Mouse (Mus musculus) neural tube, embryonic 11.5 days (tissue): Measurements from ENCODE around the gene Psapl1. TPM values are rescaled to one million over a fixed set of nuclear protein-coding genes. Genes with fewer than 3 reads are reported as not detected.
A peak's percentile ranks its signal among the peaks of the same experiment; 100 is the strongest.

Experiments
- ATAC-seq: fragments of 200-750 bp; cut with Nextera tagmentation; 2 replicates; pipeline ENCODE4 v1.8.0; 2017; ENCODE audit warnings: moderate number of reproducible peaks, mild to moderate bottlenecking, moderate TSS enrichment, moderate library complexity; ENCODE audit not compliant: insufficient read depth, low FRiP score, low TSS enrichment
- DNase-seq: peaks from one replicate; pipeline ENCODE4 v3.0.0-alpha.2; 2015; ENCODE audit warnings: low spot score
- H3K27ac ChIP-seq: fragments of 300-500 bp; sonication (generic); 2 replicates; pipeline ENCODE4 v1.5.1; 2014; ENCODE audit warnings: low read depth, mild to moderate bottlenecking, low read length
- H3K27me3 ChIP-seq: fragments of 300-500 bp; sonication (generic); 2 replicates; pipeline ENCODE4 v1.6.1; 2014; ENCODE audit warnings: mild to moderate bottlenecking, low read length, mixed read lengths; ENCODE audit not compliant: control insufficient read depth, insufficient read depth
- H3K36me3 ChIP-seq: fragments of 300-500 bp; sonication (generic); 2 replicates; pipeline ENCODE4 v1.6.1; 2014; ENCODE audit warnings: mild to moderate bottlenecking, low read length, moderate library complexity, mixed read lengths; ENCODE audit not compliant: control insufficient read depth, insufficient read depth
- H3K4me1 ChIP-seq: fragments of 300-500 bp; sonication (generic); 2 replicates; pipeline ENCODE4 v1.6.1; 2014; ENCODE audit warnings: low read length, mixed read lengths; ENCODE audit not compliant: control insufficient read depth, insufficient read depth
- H3K4me2 ChIP-seq: fragments of 300-500 bp; sonication (generic); 2 replicates; pipeline ENCODE4 v1.6.1; 2014; ENCODE audit warnings: low read depth, mild to moderate bottlenecking, moderate library complexity
- H3K4me3 ChIP-seq: fragments of 300-500 bp; sonication (generic); 2 replicates; pipeline ENCODE4 v1.5.1; 2014; ENCODE audit warnings: low read depth, low read length
- H3K9ac ChIP-seq: fragments of 300-500 bp; sonication (generic); 2 replicates; pipeline ENCODE4 v1.6.1; 2014; ENCODE audit warnings: mild to moderate bottlenecking, low read length
- H3K9me3 ChIP-seq: fragments of 300-500 bp; sonication (generic); 2 replicates; pipeline ENCODE4 v1.6.1; 2016; ENCODE audit warnings: low read length; ENCODE audit not compliant: control insufficient read depth
- WGBS: fragments of 180-500 bp; shearing (Covaris S2); extraction: QIAGEN DNeasy Blood & Tissue Kit; methylation state at CpG from one replicate; pipeline ENCODE4 v1.1.7; 2014; 5-methylcytosine and 5-hydroxymethylcytosine counted together
- polyA plus RNA-seq: library from polyadenylated mRNA; unstranded; fragments of >200 nt; fragmentation: Nextera tagmentation; extraction: Ambion mirVana; gene quantifications from 2 replicates; pipeline ENCODE4 v1.2.1, GENCODE M21; 2014

Psapl1 gene
- 0.12 and 0.22 TPM in 2 replicates for polyA plus RNA-seq

GRCm38 (mm10) chr5:36203916-36204315 lies at the start of gene Psapl1:
TSS of gene Psapl1 (plus strand) at chr5:36204021.
- H3K4me3 ChIP-seq = no peak within 1 kb of the TSS
- DNase-seq = no peak
- no peak within 1 kb of the TSS for H3K4me2 ChIP-seq
- no peaks in the 10 kb centered on the region for H3K9me3 ChIP-seq
- ATAC-seq = no peak
- H3K4me1 ChIP-seq = no peaks in the 10 kb centered on the region
- WGBS = 93% methylated on average over 10 of the region's 10 CpGs
- H3K27me3 ChIP-seq = no peaks in the 10 kb centered on the region
- no peak within 1 kb of the TSS for H3K27ac ChIP-seq
- H3K36me3 ChIP-seq = no peaks in the 10 kb centered on the region
- no peak within 1 kb of the TSS for H3K9ac ChIP-seq

DNA sequence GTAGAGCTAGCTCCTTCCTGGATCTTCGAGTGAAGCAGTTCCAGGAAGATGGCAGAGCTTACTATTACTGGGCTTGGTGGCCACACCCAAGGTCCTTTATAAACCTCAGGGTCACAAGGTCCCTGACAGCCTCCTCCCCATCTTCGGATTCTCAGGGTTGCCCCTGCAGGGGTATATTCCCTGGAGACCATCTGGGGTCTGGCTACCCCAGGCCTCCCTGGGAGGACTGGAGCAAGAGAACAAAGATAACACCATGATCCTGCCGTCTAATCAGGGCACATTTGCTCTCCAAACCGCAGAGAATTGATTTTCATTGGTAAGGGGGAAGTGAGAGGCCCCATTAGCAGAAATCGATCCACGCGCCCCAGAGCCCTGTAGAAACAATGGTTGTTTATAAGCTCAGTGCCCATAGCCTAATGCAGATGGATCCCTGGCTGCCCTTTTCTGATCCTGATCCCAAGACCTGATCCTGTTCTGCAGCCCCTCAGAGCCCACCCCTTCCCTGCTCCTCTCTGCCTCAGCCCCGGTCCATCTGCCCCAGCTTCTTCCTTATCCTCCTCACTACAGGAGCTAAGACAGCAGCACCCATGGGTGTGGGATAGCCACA lies 48.8 kb upstream of the Psapl1 start:
- H3K9ac ChIP-seq = no peak overlapping the region
- no peak for ATAC-seq

DNA sequence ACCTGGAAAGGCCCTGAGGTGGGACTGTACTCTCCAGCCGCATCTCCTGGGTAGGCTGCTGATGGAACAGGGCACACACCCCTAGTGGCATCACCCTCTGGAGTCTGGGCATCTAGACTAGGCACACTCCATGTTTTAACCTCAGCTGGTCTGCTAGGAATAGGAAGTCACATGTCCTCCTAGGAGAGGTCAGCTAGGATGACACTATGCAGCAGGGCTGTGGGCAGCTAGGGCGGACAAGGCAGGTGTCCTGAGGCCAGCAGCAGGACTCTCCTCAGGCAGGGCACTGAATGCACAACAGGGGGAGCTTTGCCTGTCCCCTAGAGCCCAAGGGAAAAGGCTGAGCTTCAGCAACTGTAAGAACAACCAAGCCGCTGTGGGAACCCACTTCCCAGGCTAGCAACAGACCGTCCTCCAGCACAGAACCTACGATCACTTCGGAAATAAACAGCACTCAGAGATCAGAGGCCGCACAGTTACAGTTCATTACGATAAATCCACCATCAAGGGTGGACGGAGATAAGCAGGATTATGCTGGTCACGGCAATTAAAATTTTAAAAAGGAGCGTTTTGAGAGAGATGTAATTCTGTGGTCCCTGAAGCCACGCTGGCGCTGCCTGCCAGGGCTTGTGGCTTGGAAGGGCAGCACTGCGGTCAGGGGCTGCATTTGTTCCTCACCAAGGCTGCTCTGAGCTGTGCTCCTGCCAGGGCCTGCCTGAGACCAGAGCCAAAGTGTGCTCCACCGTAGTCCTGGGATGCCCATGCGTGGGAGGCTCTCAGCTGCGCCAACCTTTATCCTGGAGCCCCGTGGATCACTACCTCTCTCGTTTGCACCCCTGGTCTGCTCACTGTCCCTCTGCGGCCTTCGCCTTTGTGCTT lies 38.2 kb upstream of the Psapl1 start:
- no peaks in the 10 kb centered on the region for H3K36me3 ChIP-seq
- DNase-seq (no peak), ATAC-seq (no peak)
- no peaks in the 10 kb centered on the region for H3K9me3 ChIP-seq
- WGBS = 82% methylated on average over 21 of the region's 21 CpGs
- H3K27ac ChIP-seq = no peak overlapping the region
- H3K27me3 ChIP-seq = no peaks in the 10 kb centered on the region
- no peaks in the 10 kb centered on the region; the same call in 1 of the 2 replicates for H3K4me1 ChIP-seq
- H3K9ac ChIP-seq = no peak overlapping the region
- no peak overlapping the region for H3K4me2 ChIP-seq
- H3K4me3 ChIP-seq = no peak overlapping the region

More for the DNA sequence above, 48.8 kb upstream of the Psapl1 start:
- Histone ChIP-seq H3K27me3 (no peaks in the 10 kb centered on the region), H3K4me1 (peaks cover 5% of the 10 kb centered on the region), H3K9me3 (no peaks in the 10 kb centered on the region), H3K36me3 (no peaks in the 10 kb centered on the region), H3K4me3 (no peak overlapping the region), H3K4me2 (no peak overlapping the region), H3K27ac (0 out of 2 replicates have a peak overlapping the region, but pooled peaks have one; percentile 45)
- DNase-seq = peak; percentile 30
- WGBS = 40% methylated on average over 8 of the region's 8 CpGs

GRCm38 (mm10) chr5:36166346-36167013 lies 37.3 kb upstream of the Psapl1 start:
- no peaks in the 10 kb centered on the region for H3K36me3 ChIP-seq
- H3K9ac ChIP-seq = no peak overlapping the region
- H3K4me1 ChIP-seq = no peaks in the 10 kb centered on the region; the same call in 1 of the 2 replicates
- H3K27ac ChIP-seq = no peak overlapping the region
- H3K27me3 ChIP-seq = no peaks in the 10 kb centered on the region
- H3K4me2 ChIP-seq = no peak overlapping the region
- DNase-seq (no peak), ATAC-seq (no peak)
- no peak overlapping the region for H3K4me3 ChIP-seq
- WGBS = 77% methylated on average over 6 of the region's 6 CpGs
- no peaks in the 10 kb centered on the region for H3K9me3 ChIP-seq

- ATAC-seq = no peak
- H3K27ac ChIP-seq = no peak overlapping the region
Observed at GRCm38 (mm10) chr5:36168963-36169650, 34.7 kb upstream of the Psapl1 start.

DNA sequence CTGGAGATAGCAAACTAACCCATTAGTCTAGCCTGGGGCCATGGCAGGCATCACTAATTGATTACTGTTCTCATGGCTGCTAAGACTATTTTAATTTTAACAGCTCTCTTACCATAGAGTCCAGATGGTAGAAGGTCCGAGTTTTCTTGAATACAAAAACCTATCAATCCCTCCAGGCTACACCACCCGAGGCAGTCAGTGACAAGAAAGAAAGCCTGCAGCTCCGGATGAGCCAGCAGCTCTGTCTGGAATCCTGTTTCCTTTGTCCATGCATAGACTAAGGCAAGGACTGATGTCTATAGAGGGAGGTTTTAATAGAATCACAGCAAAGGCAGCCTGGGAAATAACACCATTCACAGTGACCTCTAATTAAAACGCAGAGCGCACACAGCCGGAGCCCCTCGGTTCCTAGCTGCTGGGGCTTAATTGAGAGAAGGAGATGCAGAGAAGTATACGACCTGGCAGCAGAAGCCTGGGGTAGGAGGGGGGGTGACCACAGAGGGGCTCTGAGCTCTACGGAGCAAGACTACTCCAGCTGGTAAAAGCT lies 29.2 kb upstream of the Psapl1 start:
- Histone ChIP-seq H3K27ac (peak overlapping the region; percentile 44), H3K4me1 (peaks cover 8% of the 10 kb centered on the region), H3K36me3 (no peaks in the 10 kb centered on the region), H3K4me2 (no peak overlapping the region), H3K4me3 (no peak overlapping the region), H3K9ac (no peak overlapping the region), H3K9me3 (no peaks in the 10 kb centered on the region), H3K27me3 (no peaks in the 10 kb centered on the region)
- ATAC-seq = peak; percentile 91
- 27% methylated on average over 9 of the region's 9 CpGs for WGBS
- peak; percentile 68 for DNase-seq

More at GRCm38 (mm10) chr5:36168963-36169650, 34.7 kb upstream of the Psapl1 start:
- 63% methylated on average over 14 of the region's 14 CpGs for WGBS
- H3K4me3 ChIP-seq = no peak overlapping the region
- H3K4me2 ChIP-seq = no peak overlapping the region
- H3K9me3 ChIP-seq = no peaks in the 10 kb centered on the region
- H3K36me3 ChIP-seq = no peaks in the 10 kb centered on the region
- no peaks in the 10 kb centered on the region for H3K27me3 ChIP-seq
- DNase-seq = no peak
- H3K4me1 ChIP-seq = no peaks in the 10 kb centered on the region; the same call in 1 of the 2 replicates
- H3K9ac ChIP-seq = no peak overlapping the region

DNA sequence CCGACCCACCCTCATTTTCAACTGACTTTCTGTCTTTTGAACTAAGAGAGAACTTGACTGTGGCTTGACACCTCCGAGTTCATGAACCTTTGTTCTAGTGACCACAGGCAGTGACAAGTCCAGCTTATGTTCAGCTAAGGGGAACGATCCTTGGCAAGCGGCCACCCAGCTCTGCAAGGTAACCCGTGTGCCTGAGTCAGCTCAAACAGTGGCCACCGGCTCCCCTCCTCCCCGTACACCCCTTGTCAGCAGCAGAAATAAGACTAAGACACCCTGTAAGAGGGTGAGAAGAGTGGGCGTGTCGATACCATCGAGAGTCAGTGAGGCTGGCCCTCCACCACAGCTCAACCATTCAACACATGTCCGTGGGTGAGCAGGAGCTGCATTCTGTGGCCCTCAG lies 27.4 kb upstream of the Psapl1 start:
- Histone ChIP-seq H3K4me1 (peaks cover 8% of the 10 kb centered on the region), H3K27me3 (no peaks in the 10 kb centered on the region), H3K4me2 (no peak overlapping the region), H3K4me3 (no peak overlapping the region), H3K9me3 (no peaks in the 10 kb centered on the region), H3K27ac (no peak overlapping the region), H3K36me3 (no peaks in the 10 kb centered on the region), H3K9ac (no peak overlapping the region)
- DNase-seq = no peak
- 83% methylated on average over 11 of the region's 11 CpGs for WGBS
- ATAC-seq = no peak

DNA sequence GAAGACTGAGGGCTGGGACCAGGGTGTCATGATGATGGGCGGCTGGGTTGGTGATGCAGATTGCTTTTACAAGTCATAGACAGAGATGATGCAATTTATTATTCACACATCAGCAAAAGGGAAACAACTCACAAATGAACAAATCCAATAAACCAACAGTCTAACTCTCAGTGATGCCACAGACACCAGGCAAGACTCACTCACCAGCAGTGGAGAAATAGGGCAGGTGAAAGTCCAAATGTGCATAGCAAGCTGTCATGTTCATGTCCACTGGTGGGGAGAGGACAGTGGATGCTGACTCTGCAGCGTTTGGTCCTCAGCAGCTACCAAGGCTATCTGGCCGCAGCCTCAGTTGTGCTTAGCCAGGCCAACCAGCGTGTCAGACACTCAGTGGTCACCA lies 26.9 kb upstream of the Psapl1 start:
- 89% methylated on average over 4 of the region's 4 CpGs for WGBS
- H3K27ac ChIP-seq = no peak overlapping the region
- ATAC-seq = no peak

More for the DNA sequence above, 26.9 kb upstream of the Psapl1 start:
- Histone ChIP-seq H3K9me3 (no peaks in the 10 kb centered on the region), H3K9ac (no peak overlapping the region), H3K4me2 (no peak overlapping the region), H3K27me3 (no peaks in the 10 kb centered on the region), H3K36me3 (no peaks in the 10 kb centered on the region), H3K4me1 (peaks cover 8% of the 10 kb centered on the region), H3K4me3 (no peak overlapping the region)
- DNase-seq = no peak
